Mouse (Mus musculus) intestine, embryonic 15.5 days (tissue): ENCODE results near the gene Gdpd2. TPM values are rescaled to one million over a fixed set of nuclear protein-coding genes. Genes with fewer than 3 reads are reported as not detected.

ENCODE experiments used
- ATAC-seq: fragments of 200-750 bp; cut with Nextera tagmentation; 2 replicates; pipeline ENCODE4 v1.8.0; 2017; ENCODE audit warnings: moderate TSS enrichment, moderate library complexity
- H3K27ac ChIP-seq: fragments of 300-500 bp; sonication (generic); 2 replicates; pipeline ENCODE4 v1.5.1; 2015; ENCODE audit warnings: mild to moderate bottlenecking, inconsistent platforms
- H3K27me3 ChIP-seq: fragments of 300-500 bp; sonication (generic); replicated peaks from 2 replicates; pipeline ENCODE4 v1.6.1; 2015; ENCODE audit warnings: inconsistent platforms
- H3K36me3 ChIP-seq: fragments of 300-500 bp; sonication (generic); 2 replicates; pipeline ENCODE4 v1.6.1; 2015; ENCODE audit warnings: inconsistent platforms
- H3K4me1 ChIP-seq: fragments of 300-500 bp; sonication (generic); replicated peaks from 2 replicates; pipeline ENCODE4 v1.6.1; 2015; ENCODE audit warnings: inconsistent platforms
- H3K4me2 ChIP-seq: fragments of 300-500 bp; sonication (generic); replicated peaks from 2 replicates; pipeline ENCODE4 v1.6.1; 2015; ENCODE audit warnings: mild to moderate bottlenecking, inconsistent platforms
- H3K4me3 ChIP-seq: fragments of 300-500 bp; sonication (generic); replicated peaks from 2 replicates; pipeline ENCODE4 v1.5.1; 2015; ENCODE audit warnings: inconsistent platforms
- H3K9ac ChIP-seq: fragments of 300-500 bp; sonication (generic); 2 replicates; pipeline ENCODE4 v1.6.1; 2015; ENCODE audit warnings: inconsistent platforms
- H3K9me3 ChIP-seq: fragments of 300-500 bp; sonication (generic); 2 replicates; pipeline ENCODE4 v1.6.1; 2016; ENCODE audit warnings: inconsistent platforms
- WGBS: fragments of 180-500 bp; shearing (Covaris S2); methylation state at CpG from one replicate; pipeline ENCODE4 v1.1.7; 2015; 5-methylcytosine and 5-hydroxymethylcytosine counted together
- polyA plus RNA-seq: library from polyadenylated mRNA; unstranded; fragments of >200 nt; fragmentation: Nextera tagmentation; extraction: Ambion mirVana; gene quantifications from 2 replicates; pipeline ENCODE4 v1.2.1, GENCODE M21; 2015

Gene Gdpd2
- polyA plus RNA-seq, 1 experiment from 2014 or later: 0.50 TPM

- 26% methylated on average over 5 of the region's 5 CpGs for WGBS
- Histone ChIP-seq H3K4me2 (peak overlapping the region; percentile 56), H3K4me3 (peak overlapping the region; percentile 57), H3K36me3 (no peaks in the 10 kb centered on the region), H3K27ac (no peak overlapping the region), H3K4me1 (0 out of 2 replicates have a peak, but pooled peaks cover 2% of the 10 kb centered on the region), H3K9ac (no peak overlapping the region), H3K27me3 (no peaks in the 10 kb centered on the region), H3K9me3 (no peaks in the 10 kb centered on the region)
- ATAC-seq: no peak
Measured at GRCm38 (mm10) chrX:100778397-100778796, 48.7 kb downstream of the Gdpd2 start.

Other genes with a start within 250 kb of the Gdpd2 start
- 36.8 and 37.1 TPM in 2 replicates for gene Igbp1, start 235.6 kb upstream of the Gdpd2 start, polyA plus RNA-seq
- gene Dgat2l6, start 205.0 kb upstream of the Gdpd2 start, polyA plus RNA-seq: not detected in 2 replicates
- gene Awat1, start 157.6 kb upstream of the Gdpd2 start, polyA plus RNA-seq: not detected in 2 replicates
- gene P2ry4, start 135.0 kb upstream of the Gdpd2 start, polyA plus RNA-seq: 0.16 and 0.24 TPM in 2 replicates
- not detected in 2 replicates for gene Arr3, start 124.4 kb upstream of the Gdpd2 start, polyA plus RNA-seq
- gene Kif4, start 104.1 kb upstream of the Gdpd2 start, polyA plus RNA-seq: 21.5 and 22.4 TPM in 2 replicates
- gene Pdzd11, start 103.3 kb upstream of the Gdpd2 start, polyA plus RNA-seq: 77.3 and 79.7 TPM in 2 replicates
- 2.5 and 3.0 TPM in 2 replicates for gene Dlg3, start 37.8 kb downstream of the Gdpd2 start, polyA plus RNA-seq